Mouse (Mus musculus): ENCODE data around the gene Gm15294.

Gene Gm15294

GRCm38 (mm10) chrX:141875135-141875534 is at the start of gene Gm15294:
Gm15294 (minus strand) TSS chrX:141875235.
- DNase-seq, result no peak

- no peak for DNase-seq
These were observed 9.5 kb upstream of the Gm15294 start for GRCm38 (mm10) chrX:141884336-141885048.

GRCm38 (mm10) chrX:141874024-141874423 is 1.0 kb downstream of the Gm15294 start:
- DNase-seq, result no peak

DNA sequence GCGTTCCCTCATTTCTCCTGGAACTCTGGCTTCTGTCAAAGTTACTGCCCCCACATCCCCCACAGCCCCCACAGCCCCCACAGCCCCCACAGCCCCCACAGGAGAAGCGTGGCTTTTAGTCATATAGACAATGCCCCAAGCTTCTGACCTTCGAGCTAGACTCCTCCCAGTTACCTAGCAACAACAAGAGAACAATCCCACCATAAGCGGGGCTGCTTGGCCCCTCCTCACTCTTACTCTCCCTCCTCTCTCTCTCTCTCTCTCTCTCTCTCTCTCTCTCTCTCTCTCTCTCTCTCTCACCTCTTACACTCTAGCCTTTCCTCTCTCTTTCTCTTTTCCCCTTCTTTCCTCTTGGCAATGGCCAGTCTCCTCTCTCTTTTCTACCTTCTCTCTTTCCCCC is 1.4 kb downstream of the Gm15294 start:
- DNase-seq, result no peak

DNA sequence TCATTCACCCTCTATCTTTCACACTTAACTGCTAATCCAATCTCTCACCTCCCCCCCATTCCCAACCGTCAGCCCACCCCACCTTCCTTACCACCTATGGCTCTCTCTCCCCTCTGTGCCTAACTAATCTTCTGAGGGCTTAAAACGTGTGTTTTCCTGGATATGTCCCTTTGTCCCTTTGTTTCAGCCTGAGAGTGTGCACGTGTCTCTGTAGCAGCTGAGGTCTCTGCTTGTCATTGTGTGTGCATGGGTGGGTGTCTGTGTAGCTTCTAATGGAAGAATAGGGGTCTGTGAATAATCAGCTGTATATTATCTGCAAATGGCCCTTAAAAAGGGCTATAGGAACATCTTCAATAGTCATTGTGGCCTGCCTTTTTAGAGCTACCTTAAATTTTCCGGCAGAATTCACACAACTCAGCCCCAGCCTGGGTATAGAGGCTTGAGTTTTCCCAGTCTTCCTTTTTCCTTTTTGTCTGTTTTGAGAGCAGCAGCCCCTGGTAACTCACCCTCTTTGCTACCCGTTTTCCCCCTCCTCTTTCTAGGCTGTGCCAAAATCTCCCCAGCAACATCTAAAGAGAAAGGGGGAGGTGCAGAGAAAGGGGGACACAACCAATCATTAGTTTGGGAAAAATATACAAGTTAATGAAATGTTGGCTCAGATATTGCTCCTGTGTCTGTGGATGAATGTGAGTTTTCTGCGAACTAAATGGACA is 19.2 kb downstream of the Gm15294 start:
- no peak for DNase-seq

Data from liver (tissue).